Mouse (Mus musculus): ENCODE measurements around the gene Ets1. TPM values are rescaled to one million over a fixed set of nuclear protein-coding genes. Genes with fewer than 3 reads are reported as not detected.

Ets1 gene
- polyA plus RNA-seq, 1 experiment from 2014 or later, result 36.6 TPM

- Histone ChIP-seq H3K4me3 (no peak overlapping the region), H3K4me2 (replicated peaks) (no peak overlapping the region), H3K36me3 (no peaks in the 10 kb centered on the region), H3K27ac (no peak overlapping the region), H3K4me1 (no peaks in the 10 kb centered on the region), H3K9me3 (no peaks in the 10 kb centered on the region), H3K9ac (no peak overlapping the region), H3K27me3 (replicated peaks) (no peaks in the 10 kb centered on the region)
- 92% methylated on average over 10 of the region's 10 CpGs for WGBS
- ATAC-seq (ENCODE audit: low FRiP score, low read depth), result no peak
Measured at GRCm38 (mm10) chr9:32608831-32609610, 27.0 kb upstream of the Ets1 start.

GRCm38 (mm10) chr9:32610218-32610617 is 25.8 kb upstream of the Ets1 start:
- H3K27ac ChIP-seq, result no peak overlapping the region
- 87% methylated on average over 8 of the region's 8 CpGs for WGBS
- no peak overlapping the region for H3K4me2 ChIP-seq (replicated peaks)
- H3K27me3 ChIP-seq (replicated peaks), result no peaks in the 10 kb centered on the region
- H3K9ac ChIP-seq, result no peak overlapping the region
- no peaks in the 10 kb centered on the region for H3K36me3 ChIP-seq
- no peaks in the 10 kb centered on the region for H3K4me1 ChIP-seq
- no peaks in the 10 kb centered on the region for H3K9me3 ChIP-seq
- no peak for ATAC-seq (ENCODE audit: low FRiP score, low read depth)
- no peak overlapping the region for H3K4me3 ChIP-seq

- ATAC-seq (ENCODE audit: low FRiP score, low read depth), result no peak
- no peak overlapping the region for H3K4me3 ChIP-seq
- H3K4me1 ChIP-seq, result no peaks in the 10 kb centered on the region
- H3K36me3 ChIP-seq, result no peaks in the 10 kb centered on the region
- no peak overlapping the region for H3K9ac ChIP-seq
- H3K27ac ChIP-seq, result no peak overlapping the region
- H3K4me2 ChIP-seq (replicated peaks), result no peak overlapping the region
- WGBS, result 77% methylated on average over 4 of the region's 4 CpGs
- H3K9me3 ChIP-seq, result no peaks in the 10 kb centered on the region
- no peaks in the 10 kb centered on the region for H3K27me3 ChIP-seq (replicated peaks)
Measured at GRCm38 (mm10) chr9:32610631-32611030, 25.4 kb upstream of the Ets1 start.

- H3K9me3 ChIP-seq, result no peaks in the 10 kb centered on the region
- no peak overlapping the region for H3K9ac ChIP-seq
- H3K27me3 ChIP-seq (replicated peaks), result no peaks in the 10 kb centered on the region
- 89% methylated on average over 4 of the region's 4 CpGs for WGBS
- H3K27ac ChIP-seq, result no peak overlapping the region
- no peak overlapping the region for H3K4me3 ChIP-seq
- H3K4me2 ChIP-seq (replicated peaks), result no peak overlapping the region
- H3K36me3 ChIP-seq, result no peaks in the 10 kb centered on the region
- no peak for ATAC-seq (ENCODE audit: low FRiP score, low read depth)
- no peaks in the 10 kb centered on the region for H3K4me1 ChIP-seq
Measured at GRCm38 (mm10) chr9:32611340-32611739, 24.7 kb upstream of the Ets1 start.

GRCm38 (mm10) chr9:32612426-32612825 is 23.6 kb upstream of the Ets1 start:
- Histone ChIP-seq H3K27me3 (replicated peaks) (no peaks in the 10 kb centered on the region), H3K4me3 (no peak overlapping the region), H3K36me3 (no peaks in the 10 kb centered on the region), H3K27ac (no peak overlapping the region), H3K4me2 (replicated peaks) (no peak overlapping the region), H3K9me3 (no peaks in the 10 kb centered on the region), H3K9ac (no peak overlapping the region), H3K4me1 (no peaks in the 10 kb centered on the region)
- 90% methylated on average over 5 of the region's 5 CpGs for WGBS
- ATAC-seq (ENCODE audit: low FRiP score, low read depth), result no peak

GRCm38 (mm10) chr9:32612861-32613421 is 23.1 kb upstream of the Ets1 start:
- no peaks in the 10 kb centered on the region for H3K4me1 ChIP-seq
- no peak overlapping the region for H3K27ac ChIP-seq
- no peak overlapping the region for H3K4me2 ChIP-seq (replicated peaks)
- H3K27me3 ChIP-seq (replicated peaks), result no peaks in the 10 kb centered on the region
- no peaks in the 10 kb centered on the region for H3K36me3 ChIP-seq
- H3K9me3 ChIP-seq, result no peaks in the 10 kb centered on the region
- no peak overlapping the region for H3K9ac ChIP-seq
- WGBS, result 69% methylated on average over 6 of the region's 6 CpGs
- no peak overlapping the region for H3K4me3 ChIP-seq
- ATAC-seq (ENCODE audit: low FRiP score, low read depth), result no peak

- Histone ChIP-seq H3K4me3 (no peak overlapping the region), H3K36me3 (no peaks in the 10 kb centered on the region), H3K4me1 (no peaks in the 10 kb centered on the region), H3K9ac (no peak overlapping the region), H3K27ac (no peak overlapping the region), H3K4me2 (replicated peaks) (no peak overlapping the region), H3K27me3 (replicated peaks) (no peaks in the 10 kb centered on the region), H3K9me3 (no peaks in the 10 kb centered on the region)
- 93% methylated on average over 9 of the region's 9 CpGs for WGBS
- no peak for ATAC-seq (ENCODE audit: low FRiP score, low read depth)
Measured at GRCm38 (mm10) chr9:32614191-32614590, 21.8 kb upstream of the Ets1 start.

GRCm38 (mm10) chr9:32615461-32615860 is 20.6 kb upstream of the Ets1 start:
- H3K9me3 ChIP-seq, result no peaks in the 10 kb centered on the region
- H3K4me3 ChIP-seq, result no peak overlapping the region
- no peak overlapping the region for H3K27ac ChIP-seq
- no peak for ATAC-seq (ENCODE audit: low FRiP score, low read depth)
- no peaks in the 10 kb centered on the region for H3K36me3 ChIP-seq
- no peaks in the 10 kb centered on the region for H3K4me1 ChIP-seq
- H3K9ac ChIP-seq, result no peak overlapping the region
- no peak overlapping the region for H3K4me2 ChIP-seq (replicated peaks)
- no peaks in the 10 kb centered on the region for H3K27me3 ChIP-seq (replicated peaks)
- WGBS, result 92% methylated on average over 6 of the region's 6 CpGs

- Histone ChIP-seq H3K27ac (no peak overlapping the region), H3K4me3 (no peak overlapping the region), H3K27me3 (replicated peaks) (no peaks in the 10 kb centered on the region), H3K36me3 (no peaks in the 10 kb centered on the region), H3K9ac (no peak overlapping the region), H3K4me2 (replicated peaks) (no peak overlapping the region), H3K9me3 (no peaks in the 10 kb centered on the region), H3K4me1 (no peaks in the 10 kb centered on the region)
- 45% methylated on average over 7 of the region's 7 CpGs for WGBS
- ATAC-seq (ENCODE audit: low FRiP score, low read depth), result no peak
Measured at GRCm38 (mm10) chr9:32615986-32616385, 20.0 kb upstream of the Ets1 start.

GRCm38 (mm10) chr9:32616516-32617429 is 19.2 kb upstream of the Ets1 start:
- Histone ChIP-seq H3K27me3 (replicated peaks) (no peaks in the 10 kb centered on the region), H3K4me1 (no peaks in the 10 kb centered on the region), H3K36me3 (no peaks in the 10 kb centered on the region), H3K9ac (no peak overlapping the region), H3K4me3 (no peak overlapping the region), H3K9me3 (no peaks in the 10 kb centered on the region), H3K4me2 (replicated peaks) (no peak overlapping the region), H3K27ac (no peak overlapping the region)
- ATAC-seq (ENCODE audit: low FRiP score, low read depth), result no peak
- WGBS, result 93% methylated on average over 5 of the region's 5 CpGs

- no peak overlapping the region for H3K4me2 ChIP-seq (replicated peaks)
- H3K9me3 ChIP-seq, result no peaks in the 10 kb centered on the region
- H3K36me3 ChIP-seq, result no peaks in the 10 kb centered on the region
- H3K9ac ChIP-seq, result no peak overlapping the region
- H3K27me3 ChIP-seq (replicated peaks), result no peaks in the 10 kb centered on the region
- WGBS, result 77% methylated on average over 5 of the region's 5 CpGs
- no peak overlapping the region for H3K4me3 ChIP-seq
- no peak for ATAC-seq (ENCODE audit: low FRiP score, low read depth)
- no peaks in the 10 kb centered on the region for H3K4me1 ChIP-seq
- H3K27ac ChIP-seq, result no peak overlapping the region
Measured at GRCm38 (mm10) chr9:32617430-32617768, 18.6 kb upstream of the Ets1 start.

GRCm38 (mm10) chr9:32618544-32619120 is 17.4 kb upstream of the Ets1 start:
- Histone ChIP-seq H3K27ac (no peak overlapping the region), H3K4me2 (replicated peaks) (no peak overlapping the region), H3K9ac (no peak overlapping the region), H3K4me3 (no peak overlapping the region), H3K36me3 (no peaks in the 10 kb centered on the region), H3K4me1 (no peaks in the 10 kb centered on the region), H3K27me3 (replicated peaks) (no peaks in the 10 kb centered on the region), H3K9me3 (no peaks in the 10 kb centered on the region)
- ATAC-seq (ENCODE audit: low FRiP score, low read depth), result no peak
- 87% methylated on average over 9 of the region's 9 CpGs for WGBS

Data from neural tube, embryonic 12.5 days (tissue).